Mouse (Mus musculus): Measurements from ENCODE around the gene 2610507B11Rik.

The 2610507B11Rik gene
- long read RNA-seq, experiment 1, partial matches to known transcripts, result 20 of 23 reads
- long read RNA-seq, experiment 1, other reads (novel, unspliced or antisense), result 3 of 23 reads
- long read RNA-seq, experiment 2, partial matches to known transcripts, result 29 of 36 reads
- long read RNA-seq, experiment 2, other reads (novel, unspliced or antisense), result 7 of 36 reads

DNA sequence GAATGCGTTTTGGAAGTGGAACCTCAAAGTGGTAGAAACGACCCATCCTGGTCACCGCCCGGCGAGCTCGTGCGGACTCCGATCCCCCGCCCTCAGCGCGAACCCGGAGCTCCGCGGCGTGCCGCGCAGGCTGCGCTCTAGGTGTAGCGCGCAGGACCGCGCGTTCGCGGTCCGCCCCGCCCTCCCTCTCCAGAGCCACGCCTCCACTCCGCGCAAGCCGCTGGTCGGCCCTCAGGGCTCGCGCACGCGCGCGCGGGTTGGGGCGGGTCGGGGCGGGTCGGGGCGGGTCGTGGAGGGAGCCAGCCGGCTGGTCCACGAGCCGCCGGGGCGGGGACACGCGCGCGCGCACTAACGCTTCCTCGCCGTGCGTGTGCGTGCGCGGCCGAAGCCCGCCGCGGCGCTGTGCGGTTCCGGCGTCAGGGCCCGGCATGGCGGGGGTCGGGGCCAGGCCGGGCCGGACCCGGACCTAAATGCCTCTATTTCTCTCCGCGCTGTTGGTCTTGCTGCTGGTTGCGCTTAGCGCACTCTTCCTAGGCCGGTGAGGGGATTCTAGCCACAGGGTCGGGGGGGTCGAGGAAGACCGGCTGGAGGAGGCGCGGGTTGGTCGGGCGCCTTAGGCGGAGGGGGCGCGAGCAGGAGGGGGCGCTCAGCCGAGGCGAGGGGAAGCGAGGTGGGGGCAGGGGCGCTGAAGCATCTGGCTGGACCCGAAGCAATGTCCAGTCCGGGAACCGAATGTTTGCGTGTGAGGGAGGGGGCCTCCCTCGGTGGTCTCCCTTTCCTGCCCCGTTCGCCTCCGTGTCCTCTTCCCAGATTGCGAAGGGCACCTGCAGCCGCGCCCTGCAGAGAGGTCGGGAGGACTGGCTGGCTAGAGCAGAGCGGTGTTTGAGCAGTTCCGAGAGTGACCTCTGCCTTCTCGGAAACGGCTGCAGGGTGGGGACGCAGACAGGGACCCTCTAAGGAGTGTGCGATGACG is at the start of gene 2610507B11Rik:
Gene 2610507B11Rik, plus strand, starts transcription at position 373 of the 973 bp plus-strand sequence.
- intact Hi-C loops (cut with DNase I), result loop anchor here (5.0 kb wide), 1 partner anchor 86 kb away; no protein-coding TSS in a partner anchor

- intact Hi-C loops (cut with DNase I), result no loop called here
Measured at GRCm38 (mm10) chr11:78213086-78213817, 48.3 kb upstream of the 2610507B11Rik start.

- intact Hi-C loops (cut with DNase I), result loop anchor here (5.0 kb wide), 1 partner anchor 36 kb away; no protein-coding TSS in a partner anchor
Measured at GRCm38 (mm10) chr11:78215709-78216317, 45.7 kb upstream of the 2610507B11Rik start.

- intact Hi-C loops (cut with DNase I), result loop anchor here (5.0 kb wide), 1 partner anchor 44 kb away; no protein-coding TSS in a partner anchor
Measured at GRCm38 (mm10) chr11:78223586-78223985, 38.0 kb upstream of the 2610507B11Rik start.

GRCm38 (mm10) chr11:78231518-78231917 is 30.0 kb upstream of the 2610507B11Rik start:
- intact Hi-C loops (cut with DNase I), result no loop called here

DNA sequence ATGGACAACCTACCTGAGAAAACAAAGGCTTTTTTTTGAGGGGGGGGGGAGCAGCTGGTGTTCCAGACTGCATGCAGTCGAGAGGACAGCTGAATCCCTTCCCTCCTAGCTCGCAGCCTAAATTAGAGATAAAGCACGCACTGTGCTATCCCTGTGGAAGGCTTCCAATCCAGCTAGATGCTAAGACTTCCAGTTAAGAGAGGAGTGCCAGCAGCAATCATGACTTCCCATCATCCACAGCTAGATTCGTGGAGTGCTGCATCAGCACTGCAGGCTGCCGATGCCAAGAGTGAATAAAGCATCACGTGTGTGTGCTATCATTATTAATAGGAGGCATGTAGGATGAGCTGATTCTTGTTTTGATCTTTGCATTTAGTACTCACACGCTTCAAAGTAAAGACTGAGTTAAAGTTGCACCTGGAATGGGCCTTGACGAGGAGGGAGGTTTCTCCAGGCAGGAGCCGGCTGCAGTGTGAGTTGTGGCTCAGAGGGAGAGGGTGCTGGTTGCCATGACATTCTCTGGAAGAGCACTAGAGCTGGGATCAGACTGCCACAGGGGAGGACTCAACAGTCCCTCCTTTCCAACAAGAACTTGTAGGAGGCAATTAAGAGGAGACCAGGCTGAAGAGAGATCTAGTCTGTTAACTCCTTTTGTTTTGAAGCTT is 21.2 kb upstream of the 2610507B11Rik start:
- intact Hi-C loops (cut with DNase I), result no loop called here

- intact Hi-C loops (cut with DNase I), result no loop called here
Measured at GRCm38 (mm10) chr11:78245261-78245626, 16.3 kb upstream of the 2610507B11Rik start.

GRCm38 (mm10) chr11:78245627-78246317 is 15.8 kb upstream of the 2610507B11Rik start, which contains the start of the genes Sdf2 and Supt6:
Gene Sdf2, plus strand, starts transcription at chr11:78245746.
Gene Supt6, minus strand, starts transcription at chr11:78245987.
- intact Hi-C loops (cut with DNase I), result no loop called here

GRCm38 (mm10) chr11:78246318-78247011 is 15.1 kb upstream of the 2610507B11Rik start:
- intact Hi-C loops (cut with DNase I), result no loop called here

DNA sequence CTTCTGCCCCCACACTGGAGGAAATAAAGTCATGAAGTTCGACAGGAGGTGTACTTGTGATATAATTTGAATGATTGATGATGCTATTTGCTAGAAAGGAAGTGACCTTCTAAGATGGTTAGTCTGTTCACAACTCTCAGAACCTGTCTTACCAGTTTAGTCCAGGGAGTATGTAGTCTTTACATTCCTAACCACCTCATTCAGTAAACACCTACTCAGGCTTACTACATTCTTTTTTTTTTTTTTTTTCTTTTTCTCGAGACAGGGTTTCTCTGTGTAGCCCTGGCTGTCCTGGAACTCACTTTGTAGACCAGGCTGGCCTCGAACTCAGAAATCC is 14.6 kb upstream of the 2610507B11Rik start:
- intact Hi-C loops (cut with DNase I), result no loop called here

- intact Hi-C loops (cut with DNase I), result no loop called here
Measured at GRCm38 (mm10) chr11:78247727-78248140, 13.8 kb upstream of the 2610507B11Rik start.

DNA sequence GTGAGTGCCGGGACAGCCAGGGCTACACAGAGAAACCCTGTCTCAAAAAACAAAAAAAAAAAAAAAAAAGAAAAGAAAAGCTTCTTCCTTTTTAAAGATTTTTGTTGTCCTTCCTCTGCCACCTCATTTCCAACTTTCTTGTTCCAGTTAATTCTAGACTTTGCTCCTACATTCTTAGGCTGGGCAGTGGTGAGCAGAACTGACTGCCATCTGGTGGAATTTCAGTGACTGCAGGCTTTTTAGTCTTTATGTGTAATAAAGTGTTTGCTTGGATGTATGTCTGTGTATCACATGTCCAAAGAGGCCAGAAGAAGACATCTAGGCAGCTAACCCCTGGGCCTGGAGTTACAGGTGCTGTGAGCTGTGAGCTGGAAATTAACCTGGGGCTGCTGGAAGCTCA is 4.9 kb upstream of the 2610507B11Rik start:
- intact Hi-C loops (cut with DNase I), result no loop called here

DNA sequence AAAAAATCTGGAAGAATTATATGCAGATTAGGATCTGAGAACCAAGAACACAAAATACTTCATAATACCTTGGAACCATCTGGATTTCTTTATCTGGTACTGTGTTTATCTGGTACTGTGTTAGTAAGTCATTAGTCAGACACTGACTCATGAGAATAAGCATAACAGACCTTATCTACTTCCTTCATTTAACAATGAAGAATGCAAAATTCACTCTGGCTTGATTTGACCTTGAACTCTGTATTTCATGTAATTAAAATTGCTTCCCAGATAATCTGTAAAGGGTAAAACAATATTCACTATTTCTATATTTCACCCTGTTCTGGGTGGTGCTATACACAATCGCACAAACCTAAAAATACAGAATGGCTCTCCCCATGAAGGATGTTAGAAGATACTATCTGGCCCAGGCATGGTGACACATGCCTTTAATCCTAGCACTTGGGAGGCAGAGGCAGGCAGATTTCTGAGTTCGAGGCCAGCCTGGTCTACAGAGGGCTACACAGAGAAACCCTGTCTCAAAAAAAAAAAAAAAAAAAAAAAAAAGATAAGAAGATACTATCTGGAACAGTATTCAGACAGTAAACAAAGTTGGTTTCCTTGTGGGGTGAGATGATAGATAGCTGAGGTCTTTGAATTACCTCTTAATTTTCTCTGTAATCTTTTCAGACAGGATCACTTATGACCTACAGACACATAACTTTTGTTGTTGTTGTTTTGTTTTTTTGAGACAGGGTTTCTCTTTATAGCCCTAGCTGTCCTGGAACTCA is 878 bp upstream of the 2610507B11Rik start:
- intact Hi-C loops (cut with DNase I), result loop anchor here (5.0 kb wide), 1 partner anchor 87 kb away; no protein-coding TSS in a partner anchor

DNA sequence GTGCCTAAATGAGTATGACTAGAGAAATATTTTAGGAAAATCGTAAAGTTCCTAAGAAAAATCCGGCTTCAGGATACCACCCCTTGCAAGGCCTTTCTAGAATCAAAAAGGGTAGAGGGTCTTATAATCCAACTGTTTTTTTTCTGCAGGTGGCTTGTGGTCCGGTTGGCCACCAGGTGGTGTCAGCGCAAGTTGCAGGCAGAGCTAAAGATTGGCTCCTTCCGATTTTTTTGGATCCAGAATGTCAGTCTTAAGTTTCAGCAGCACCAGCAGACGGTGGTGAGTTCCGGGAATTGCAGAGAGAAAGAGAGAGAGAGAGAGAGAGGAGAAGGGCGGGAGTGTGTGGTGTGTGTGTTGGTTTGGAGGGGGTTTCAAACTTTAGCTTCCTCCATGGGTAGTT is 998 bp downstream of the 2610507B11Rik start:
- intact Hi-C loops (cut with DNase I), result loop anchor here (5.0 kb wide), 1 partner anchor 85 kb away; no protein-coding TSS in a partner anchor

- intact Hi-C loops (cut with DNase I), result loop anchor here (5.0 kb wide), 1 partner anchor 43 kb away; no protein-coding TSS in a partner anchor
Measured at GRCm38 (mm10) chr11:78265571-78265970, 4.0 kb downstream of the 2610507B11Rik start.

GRCm38 (mm10) chr11:78271986-78272385 is 10.4 kb downstream of the 2610507B11Rik start:
- intact Hi-C loops (cut with DNase I), result no loop called here

DNA sequence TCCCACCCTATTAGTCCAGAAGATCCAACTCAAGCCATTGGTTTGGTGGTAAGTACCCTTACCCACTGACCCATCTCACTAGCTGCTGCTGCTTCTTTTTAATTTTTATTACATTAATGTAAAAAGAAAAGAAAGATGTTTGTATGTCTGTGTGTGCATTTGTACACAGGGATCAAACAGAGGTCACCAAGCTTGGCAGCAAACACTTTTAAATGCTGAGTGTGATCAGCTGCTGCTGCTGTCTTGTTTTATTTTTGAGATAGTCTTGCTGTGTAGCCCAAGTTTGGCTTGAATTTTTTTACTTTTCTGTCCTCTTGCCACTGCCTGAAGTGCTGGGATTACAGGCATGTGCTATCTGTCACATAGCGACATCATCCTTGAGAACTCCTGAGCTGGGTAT is 14.0 kb downstream of the 2610507B11Rik start:
- intact Hi-C loops (cut with DNase I), result loop anchor here (5.0 kb wide), 1 partner anchor 72 kb away; no protein-coding TSS in a partner anchor

DNA sequence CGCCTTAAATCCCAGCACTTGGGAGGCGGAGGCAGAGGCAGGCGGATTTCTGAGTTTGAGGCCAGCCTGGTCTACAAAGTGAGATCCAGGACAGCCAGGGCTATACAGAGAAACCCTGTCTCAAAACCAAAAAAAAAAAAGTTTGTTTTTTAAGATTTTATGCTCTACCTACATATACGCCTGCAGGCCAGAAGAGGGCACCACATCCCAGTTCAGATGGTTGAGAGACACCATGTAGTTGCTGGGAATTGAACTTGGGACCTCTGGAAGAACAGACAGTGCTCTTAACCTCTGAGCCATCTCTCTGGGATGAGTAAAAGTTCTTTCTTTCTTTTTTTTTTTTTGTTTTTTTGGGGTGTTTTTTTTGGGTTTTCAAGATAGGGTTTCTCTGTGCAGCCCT is 14.6 kb downstream of the 2610507B11Rik start:
- intact Hi-C loops (cut with DNase I), result loop anchor here (5.0 kb wide), 1 partner anchor 71 kb away; no protein-coding TSS in a partner anchor
